Mouse (Mus musculus): ENCODE measurements at regions not wholly inside any gene's neighbourhood (a gene's known extent, or its start where the extent isn't known, plus 50 kb on each side); places are given as distances from the start of the nearest gene placed in this dataset.
"Not testable (repeated sequence)": the region's sequence is repeated elsewhere in the genome, so short reads cannot be mapped to it uniquely, and the experiment has no call there.

DNA sequence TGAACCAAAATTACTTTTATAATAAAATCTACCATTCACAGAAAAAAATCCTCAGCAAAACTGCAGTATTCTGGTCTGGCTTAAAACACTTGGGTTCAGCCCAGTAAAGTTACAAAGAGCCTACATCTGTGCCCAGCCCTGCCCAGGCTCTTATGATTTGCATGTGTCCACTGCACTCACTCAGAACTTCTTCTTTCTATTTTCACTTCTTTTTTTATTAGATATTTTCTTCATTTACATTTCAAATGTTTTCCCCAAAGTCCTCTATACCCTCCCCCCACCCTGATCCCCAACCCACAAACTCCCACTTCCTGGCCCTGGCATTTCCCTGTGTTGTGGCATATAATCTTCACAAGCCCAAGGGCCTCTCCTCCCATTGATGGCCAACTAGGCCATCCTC lies 1442.4 kb upstream of the Tacstd2 start:
- no peak for TF ChIP-seq CTCF (IDR thresholded peaks at IDR 0.05; ENCODE audit: borderline replicate concordance, control insufficient read depth, extremely low read depth, insufficient read depth, low read length, poor library complexity)
- no peak for TF ChIP-seq POLR2A (IDR thresholded peaks at IDR 0.05; ENCODE audit: control insufficient read depth, extremely low read depth, insufficient read depth, low read length, poor library complexity)
- no peak for DNase-seq
- Histone ChIP-seq H3K27ac (ENCODE audit: control insufficient read depth, insufficient read depth, low read length) (no peak overlapping the region), H3K4me3 (ENCODE audit: control insufficient read depth, insufficient read depth, low read length) (no peak overlapping the region), H3K4me1 (replicated peaks; ENCODE audit: control insufficient read depth, insufficient read depth, low read length) (no peaks in the 10 kb centered on the region), H3K36me3 (ENCODE audit: control insufficient read depth, insufficient read depth, low read length) (no peaks in the 10 kb centered on the region), H3K27me3 (ENCODE audit: control insufficient read depth, insufficient read depth, low read length) (no peaks in the 10 kb centered on the region)

DNA sequence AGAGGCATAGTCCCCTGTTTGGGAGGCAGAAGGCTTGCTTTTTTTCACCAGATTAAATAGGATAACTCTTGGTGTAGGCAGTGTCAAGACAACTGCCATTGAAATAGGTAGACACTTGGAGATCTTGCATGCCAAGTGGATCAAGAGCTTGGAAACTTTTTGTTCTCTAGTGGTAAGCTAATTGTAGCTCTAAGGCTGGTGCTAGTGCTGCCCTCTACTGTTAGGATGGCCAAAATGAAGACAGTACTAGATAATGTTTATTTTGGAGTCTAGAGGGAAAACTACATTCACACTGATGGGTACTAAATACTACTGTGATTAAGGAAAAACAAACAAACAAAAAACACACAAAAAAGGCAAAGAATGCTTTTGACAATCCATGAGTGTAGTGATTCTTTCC lies 1428.4 kb upstream of the Tacstd2 start:
- Histone ChIP-seq H3K4me3 (ENCODE audit: control insufficient read depth, insufficient read depth, low read length) (no peak overlapping the region), H3K27me3 (ENCODE audit: control insufficient read depth, insufficient read depth, low read length) (no peaks in the 10 kb centered on the region), H3K36me3 (ENCODE audit: control insufficient read depth, insufficient read depth, low read length) (no peaks in the 10 kb centered on the region), H3K4me1 (replicated peaks; ENCODE audit: control insufficient read depth, insufficient read depth, low read length) (no peaks in the 10 kb centered on the region), H3K27ac (ENCODE audit: control insufficient read depth, insufficient read depth, low read length) (no peak overlapping the region)
- DNase-seq, result no peak
- no peak for TF ChIP-seq CTCF (IDR thresholded peaks at IDR 0.05; ENCODE audit: borderline replicate concordance, control insufficient read depth, extremely low read depth, insufficient read depth, low read length, poor library complexity)
- TF ChIP-seq POLR2A (IDR thresholded peaks at IDR 0.05; ENCODE audit: control insufficient read depth, extremely low read depth, insufficient read depth, low read length, poor library complexity), result no peak

DNA sequence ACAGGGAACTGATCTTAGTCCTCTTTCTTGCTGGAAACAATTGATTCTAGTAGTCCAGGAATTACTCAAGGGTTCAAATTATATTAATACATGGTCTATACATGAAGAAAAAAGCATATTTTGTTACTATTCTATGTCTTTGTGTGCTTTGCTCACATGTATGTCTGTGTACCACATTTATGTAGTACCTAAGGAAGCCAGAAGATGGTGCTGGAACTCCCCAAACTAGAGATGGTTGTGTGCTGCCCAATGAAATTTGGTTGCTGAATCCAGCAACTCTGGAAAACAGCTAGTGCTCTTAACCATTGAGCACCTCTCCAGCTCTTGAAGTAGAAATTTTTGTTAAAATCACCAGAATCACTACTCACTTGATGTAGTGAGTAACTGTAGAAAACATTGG lies 1402.5 kb upstream of the Tacstd2 start:
- not testable (repeated sequence) for H3K27ac ChIP-seq (ENCODE audit: control insufficient read depth, insufficient read depth, low read length); DNase-seq; H3K4me1 ChIP-seq (replicated peaks; ENCODE audit: control insufficient read depth, insufficient read depth, low read length); H3K27me3 ChIP-seq (ENCODE audit: control insufficient read depth, insufficient read depth, low read length); H3K4me3 ChIP-seq (ENCODE audit: control insufficient read depth, insufficient read depth, low read length); H3K36me3 ChIP-seq (ENCODE audit: control insufficient read depth, insufficient read depth, low read length)

DNA sequence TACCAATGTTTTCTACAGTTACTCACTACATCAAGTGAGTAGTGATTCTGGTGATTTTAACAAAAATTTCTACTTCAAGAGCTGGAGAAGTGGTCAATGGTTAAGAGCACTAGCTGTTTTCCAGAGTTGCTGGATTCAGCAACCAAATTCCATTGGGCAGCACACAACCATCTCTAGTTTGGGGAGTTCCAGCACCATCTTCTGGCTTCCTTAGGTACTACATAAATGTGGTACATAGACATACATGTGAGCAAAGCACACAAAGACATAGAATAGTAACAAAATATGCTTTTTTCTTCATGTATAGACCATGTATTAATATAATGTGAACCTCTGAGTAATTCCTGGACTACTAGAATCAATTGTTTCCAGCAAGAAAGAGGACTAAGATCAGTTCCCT lies 1396.3 kb upstream of the Tacstd2 start:
- H3K4me1 ChIP-seq (replicated peaks; ENCODE audit: control insufficient read depth, insufficient read depth, low read length); H3K27me3 ChIP-seq (ENCODE audit: control insufficient read depth, insufficient read depth, low read length); H3K27ac ChIP-seq (ENCODE audit: control insufficient read depth, insufficient read depth, low read length); H3K36me3 ChIP-seq (ENCODE audit: control insufficient read depth, insufficient read depth, low read length); DNase-seq; H3K4me3 ChIP-seq (ENCODE audit: control insufficient read depth, insufficient read depth, low read length): not testable (repeated sequence)

DNA sequence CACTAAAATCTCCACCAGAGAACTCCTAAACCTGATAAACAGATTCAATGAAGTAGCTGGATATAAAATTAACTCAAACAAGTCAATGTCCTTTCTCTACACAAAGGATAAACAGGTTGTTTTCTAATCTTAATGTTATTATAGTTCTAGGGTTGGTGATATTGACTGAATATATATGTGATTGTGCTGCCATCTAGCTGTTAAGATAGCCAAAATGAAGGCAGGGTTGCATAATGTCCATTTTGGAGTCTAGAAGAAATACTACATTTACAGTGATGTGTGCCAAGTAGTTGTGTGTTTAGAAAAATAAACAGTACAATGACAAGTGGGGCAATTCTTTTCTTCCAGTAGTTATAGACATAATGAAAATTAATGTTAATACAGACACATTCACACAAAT lies 1379.9 kb upstream of the Tacstd2 start:
- H3K4me1 ChIP-seq (replicated peaks; ENCODE audit: control insufficient read depth, insufficient read depth, low read length), result no peaks in the 10 kb centered on the region
- DNase-seq, result no peak
- no peaks in the 10 kb centered on the region for H3K36me3 ChIP-seq (ENCODE audit: control insufficient read depth, insufficient read depth, low read length)
- no peak overlapping the region for H3K27ac ChIP-seq (ENCODE audit: control insufficient read depth, insufficient read depth, low read length)
- H3K27me3 ChIP-seq (ENCODE audit: control insufficient read depth, insufficient read depth, low read length), result no peaks in the 10 kb centered on the region
- H3K4me3 ChIP-seq (ENCODE audit: control insufficient read depth, insufficient read depth, low read length), result no peak overlapping the region
- TF ChIP-seq POLR2A (IDR thresholded peaks at IDR 0.05; ENCODE audit: control insufficient read depth, extremely low read depth, insufficient read depth, low read length, poor library complexity) (no peak), CTCF (IDR thresholded peaks at IDR 0.05; ENCODE audit: borderline replicate concordance, control insufficient read depth, extremely low read depth, insufficient read depth, low read length, poor library complexity) (no peak)

DNA sequence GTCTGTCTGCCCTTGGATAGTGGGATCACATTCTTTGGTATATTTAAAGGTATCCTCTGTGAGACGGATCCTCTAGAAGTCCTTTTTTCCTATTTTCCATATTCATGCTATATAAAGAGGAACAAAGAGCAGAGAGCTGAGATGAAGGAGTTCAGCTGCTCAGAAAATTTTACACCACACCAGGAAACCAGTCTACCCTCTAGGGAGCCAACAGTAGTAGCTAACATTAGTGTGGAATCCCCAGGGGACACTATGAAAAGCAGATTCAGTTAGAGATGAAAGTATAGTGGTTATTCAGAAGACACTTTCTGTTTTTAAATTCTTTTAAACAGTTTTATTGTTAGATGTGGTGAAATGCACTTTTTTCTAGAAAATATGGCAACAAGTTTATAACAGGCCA lies 1348.5 kb upstream of the Tacstd2 start:
- DNase-seq, result no peak
- no peak for TF ChIP-seq CTCF (IDR thresholded peaks at IDR 0.05; ENCODE audit: borderline replicate concordance, control insufficient read depth, extremely low read depth, insufficient read depth, low read length, poor library complexity)
- no peak for TF ChIP-seq POLR2A (IDR thresholded peaks at IDR 0.05; ENCODE audit: control insufficient read depth, extremely low read depth, insufficient read depth, low read length, poor library complexity)
- Histone ChIP-seq H3K4me1 (replicated peaks; ENCODE audit: control insufficient read depth, insufficient read depth, low read length) (no peaks in the 10 kb centered on the region; the same call in 1 of the 2 replicates), H3K4me3 (ENCODE audit: control insufficient read depth, insufficient read depth, low read length) (no peak overlapping the region), H3K36me3 (ENCODE audit: control insufficient read depth, insufficient read depth, low read length) (no peaks in the 10 kb centered on the region), H3K27ac (ENCODE audit: control insufficient read depth, insufficient read depth, low read length) (no peak overlapping the region), H3K27me3 (ENCODE audit: control insufficient read depth, insufficient read depth, low read length) (no peaks in the 10 kb centered on the region)
- WGBS, result 90% methylated on average over 1 of the region's 1 CpGs

DNA sequence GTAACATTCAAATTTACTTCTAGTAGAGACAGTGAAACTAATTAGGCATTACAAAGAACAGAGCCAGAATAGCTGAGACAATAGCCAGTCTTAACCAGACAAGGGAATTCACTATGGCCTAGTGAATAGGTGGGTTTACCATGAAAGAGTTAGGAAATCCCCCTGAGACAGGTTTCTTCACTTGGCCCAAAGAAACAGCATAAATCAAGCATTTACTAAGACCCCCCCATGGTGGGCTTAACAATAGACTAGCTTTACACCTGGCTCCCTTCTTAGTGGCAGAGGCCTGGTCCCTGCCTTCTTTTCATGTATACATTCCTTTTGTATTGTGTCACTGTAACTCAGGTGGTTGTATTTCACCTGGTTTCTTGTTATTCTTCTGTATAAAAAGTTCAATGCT lies 1317.2 kb upstream of the Tacstd2 start:
- DNase-seq; H3K4me3 ChIP-seq (ENCODE audit: control insufficient read depth, insufficient read depth, low read length); H3K4me1 ChIP-seq (replicated peaks; ENCODE audit: control insufficient read depth, insufficient read depth, low read length); H3K36me3 ChIP-seq (ENCODE audit: control insufficient read depth, insufficient read depth, low read length); H3K27ac ChIP-seq (ENCODE audit: control insufficient read depth, insufficient read depth, low read length); H3K27me3 ChIP-seq (ENCODE audit: control insufficient read depth, insufficient read depth, low read length): not testable (repeated sequence)

DNA sequence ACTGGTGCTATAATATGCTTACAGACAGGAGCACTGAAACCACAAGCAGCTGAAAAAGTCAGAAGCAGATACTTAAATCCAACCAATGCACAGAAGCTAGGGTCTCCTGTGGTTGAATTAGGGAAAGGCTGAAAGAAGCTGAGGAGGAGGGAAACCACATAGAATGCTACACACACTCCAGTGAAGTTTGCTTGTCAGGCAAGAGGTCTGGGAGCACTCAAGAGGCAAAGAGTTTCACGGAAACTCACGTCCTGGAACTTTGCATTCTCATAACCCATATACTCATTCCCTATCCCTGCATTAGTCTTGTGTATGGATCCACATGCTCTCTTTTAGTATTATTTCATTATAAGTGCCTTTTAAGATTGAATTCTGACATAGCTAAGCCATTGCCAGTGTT lies 1316.7 kb upstream of the Tacstd2 start:
- Histone ChIP-seq H3K27me3 (ENCODE audit: control insufficient read depth, insufficient read depth, low read length) (no peaks in the 10 kb centered on the region), H3K36me3 (ENCODE audit: control insufficient read depth, insufficient read depth, low read length) (no peaks in the 10 kb centered on the region), H3K4me1 (replicated peaks; ENCODE audit: control insufficient read depth, insufficient read depth, low read length) (no peaks in the 10 kb centered on the region), H3K4me3 (ENCODE audit: control insufficient read depth, insufficient read depth, low read length) (no peak overlapping the region), H3K27ac (ENCODE audit: control insufficient read depth, insufficient read depth, low read length) (no peak overlapping the region)
- TF ChIP-seq POLR2A (IDR thresholded peaks at IDR 0.05; ENCODE audit: control insufficient read depth, extremely low read depth, insufficient read depth, low read length, poor library complexity) (no peak), CTCF (IDR thresholded peaks at IDR 0.05; ENCODE audit: borderline replicate concordance, control insufficient read depth, extremely low read depth, insufficient read depth, low read length, poor library complexity) (no peak)
- DNase-seq, result no peak
- 89% methylated on average over 2 of the region's 2 CpGs for WGBS
